Mouse (Mus musculus) adrenal gland, adult (tissue): Measurements from ENCODE around the gene Bcl7a.

Source experiments
- DNase-seq, 2 experiments: peaks; one replicate each; pipeline ENCODE4 v3.0.0; 2022 to 2023; ENCODE audit warnings: low spot score in 1 of 2; ENCODE audit not compliant: inconsistent age in 2 of 2

Bcl7a gene

DNA sequence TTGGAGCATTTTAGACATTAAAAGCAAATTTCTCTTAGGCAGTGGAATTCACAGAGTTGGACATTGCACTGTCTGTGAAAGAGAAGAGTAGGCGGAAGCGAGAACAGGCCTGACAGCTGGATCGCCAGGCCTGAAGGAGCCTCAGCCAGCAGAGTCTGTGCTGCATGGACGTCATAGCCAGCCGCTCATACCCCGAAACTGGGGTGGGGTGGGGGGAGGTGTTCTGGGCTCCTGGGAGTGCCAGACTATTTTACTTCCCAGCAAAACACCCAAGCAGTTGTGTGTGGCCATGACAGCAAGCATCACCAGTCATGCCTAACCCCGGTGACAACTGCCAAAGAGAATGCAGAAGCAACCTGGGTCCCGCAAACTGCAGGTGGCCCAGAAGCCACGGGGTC lies 16.9 kb upstream of the Bcl7a start:
- no peak for DNase-seq

DNA sequence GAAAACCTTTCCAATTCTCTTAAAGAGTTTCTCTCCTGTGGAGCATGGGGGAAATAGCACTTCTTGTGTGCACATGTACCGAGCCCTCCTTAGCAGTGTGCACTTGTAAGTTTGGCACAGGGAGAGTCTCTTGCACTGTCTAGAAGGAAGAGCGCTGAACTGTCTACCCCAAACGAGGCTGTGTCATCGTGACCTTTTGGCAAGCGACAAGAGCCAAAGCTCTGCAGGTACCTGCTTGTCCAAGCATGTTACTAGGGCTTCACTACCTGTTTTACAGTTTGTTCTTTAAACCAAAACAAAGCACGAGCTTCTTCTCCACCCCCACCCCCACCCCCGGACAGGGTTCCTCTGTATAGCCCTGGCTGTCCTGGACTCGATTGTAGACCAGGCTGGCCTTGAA lies 15.9 kb upstream of the Bcl7a start:
- DNase-seq, result no peak

DNA sequence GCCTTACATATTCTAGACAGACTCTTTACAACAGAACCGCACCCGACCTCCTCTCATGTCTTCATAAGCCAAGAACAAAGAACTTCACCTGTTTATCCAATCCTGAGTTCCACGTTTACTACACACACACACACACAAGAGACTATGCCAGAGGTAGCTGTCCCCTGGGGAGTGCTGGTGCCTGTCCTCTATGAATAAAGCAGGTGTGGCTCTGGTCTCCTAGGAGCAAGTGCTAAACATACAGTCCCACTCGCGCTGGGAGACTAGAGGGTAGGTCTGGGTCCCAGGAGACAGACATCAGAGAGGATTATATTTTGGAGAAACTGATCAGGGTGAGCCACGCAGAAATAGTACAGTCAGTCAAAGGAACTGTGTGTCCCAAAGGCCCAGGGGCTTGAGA lies 10.1 kb upstream of the Bcl7a start:
- no peak for DNase-seq

DNA sequence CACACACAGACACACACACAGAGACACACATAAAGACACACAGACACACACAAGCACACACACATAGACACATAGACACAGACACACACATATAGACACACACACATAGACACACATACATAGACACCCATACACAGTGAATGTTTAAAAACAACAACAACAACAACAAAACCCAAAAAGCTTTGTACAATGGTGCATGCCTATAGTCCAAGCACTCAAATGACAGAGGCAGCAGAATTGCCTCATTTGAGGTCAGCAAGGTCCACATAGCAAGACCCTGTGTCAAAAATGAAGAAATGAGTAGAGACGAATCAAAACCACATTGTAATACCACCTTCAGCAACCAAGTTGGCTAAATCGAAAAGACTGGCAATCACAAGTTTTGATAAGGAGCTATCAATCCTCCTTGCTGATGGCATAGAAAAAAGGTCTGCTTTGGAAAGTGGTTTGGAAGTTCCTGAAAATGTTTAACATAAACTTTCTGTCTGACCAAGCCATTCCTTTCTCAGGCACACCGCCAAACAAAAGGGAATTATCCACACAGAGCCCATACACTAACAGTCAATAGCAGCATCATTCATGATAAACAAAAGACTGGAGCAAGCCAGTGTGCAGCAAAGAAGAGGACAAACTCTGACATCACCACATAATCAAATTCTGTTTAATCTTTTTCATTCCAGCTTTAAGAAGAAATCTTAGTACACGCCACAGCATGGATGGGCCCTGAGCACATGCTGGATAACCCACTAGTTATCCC lies 7.3 kb upstream of the Bcl7a start:
- no peak for DNase-seq

DNA sequence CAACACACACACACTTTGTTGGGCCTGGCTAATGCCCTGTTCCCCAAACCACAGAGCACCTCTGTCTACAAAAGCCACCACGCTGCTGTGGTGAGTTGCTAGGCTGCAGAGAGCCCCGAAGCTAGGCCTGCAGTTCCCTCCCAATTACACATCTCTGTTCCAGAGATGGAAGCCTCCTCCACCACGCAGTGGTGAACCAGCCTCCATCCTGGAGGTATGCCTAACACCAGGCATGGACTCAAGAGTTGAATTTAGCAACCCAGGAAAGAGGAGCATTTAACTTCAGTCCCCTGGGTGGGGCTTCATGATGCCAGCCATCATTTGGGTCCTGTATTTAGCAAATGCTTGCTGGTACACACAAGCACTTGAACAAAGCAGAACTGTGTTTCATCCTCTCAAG lies 5.2 kb upstream of the Bcl7a start:
- DNase-seq, result no peak

DNA sequence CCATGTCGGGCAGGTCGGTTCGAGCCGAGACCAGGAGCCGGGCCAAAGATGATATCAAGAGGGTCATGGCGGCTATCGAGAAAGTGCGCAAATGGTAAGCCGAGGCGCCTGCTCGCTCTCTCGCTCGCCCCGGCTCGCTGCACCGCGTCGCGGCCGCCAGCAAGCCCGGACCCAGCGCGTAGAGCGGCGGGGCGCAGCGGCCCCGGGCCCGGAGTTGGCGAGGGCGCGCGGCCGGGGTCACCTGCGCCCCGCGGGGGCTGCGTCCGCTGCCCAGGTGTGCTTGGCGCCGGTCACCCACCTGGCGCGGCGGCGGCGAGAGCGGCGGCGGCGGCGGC lies 961 bp downstream of the Bcl7a start:
- DNase-seq, result no peak

DNA sequence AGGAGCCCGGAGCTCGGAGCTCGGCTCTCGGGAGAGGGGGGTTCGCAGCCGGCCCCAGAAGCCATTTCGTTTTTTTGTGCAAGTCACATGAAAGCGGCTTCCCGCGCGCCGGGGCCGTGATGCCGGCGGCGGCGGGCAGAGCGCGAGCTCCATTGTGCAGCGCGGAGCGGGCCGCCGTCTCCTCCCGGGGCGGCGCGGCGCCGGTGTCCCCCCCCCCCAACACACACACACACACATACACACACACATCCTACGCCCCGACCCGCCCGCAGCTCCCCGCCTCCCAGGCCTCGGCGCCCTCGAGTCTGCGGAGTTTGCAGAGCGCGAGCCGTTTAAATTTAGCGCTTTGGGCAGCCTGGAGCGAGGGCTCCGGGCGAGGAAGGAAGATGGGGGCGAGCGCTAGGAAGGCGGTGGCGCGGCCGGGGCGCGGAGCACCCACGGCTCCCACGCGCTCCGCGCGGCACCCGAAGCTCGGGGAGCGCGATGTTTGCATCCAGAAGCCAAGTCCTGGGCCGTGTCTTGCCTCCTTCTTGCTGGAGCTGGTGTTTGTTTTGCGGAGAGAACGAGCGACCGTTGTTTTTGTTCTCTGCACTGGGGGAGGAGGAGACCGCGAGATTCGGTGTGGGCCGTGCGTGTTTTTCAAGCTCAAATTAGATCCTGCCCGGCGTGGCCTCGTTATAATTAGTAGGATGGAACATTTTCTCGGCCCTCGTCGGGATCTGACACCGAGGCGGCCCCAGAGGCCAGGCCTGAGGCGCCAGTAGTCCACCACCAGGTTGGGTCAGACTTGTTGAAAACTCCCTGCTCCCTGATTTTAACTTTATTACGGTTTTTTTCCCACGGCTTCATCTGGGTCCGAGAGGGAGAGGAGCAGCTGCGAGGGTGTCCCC lies 1.6 kb downstream of the Bcl7a start:
- peak; percentile 65 to 84 for DNase-seq

DNA sequence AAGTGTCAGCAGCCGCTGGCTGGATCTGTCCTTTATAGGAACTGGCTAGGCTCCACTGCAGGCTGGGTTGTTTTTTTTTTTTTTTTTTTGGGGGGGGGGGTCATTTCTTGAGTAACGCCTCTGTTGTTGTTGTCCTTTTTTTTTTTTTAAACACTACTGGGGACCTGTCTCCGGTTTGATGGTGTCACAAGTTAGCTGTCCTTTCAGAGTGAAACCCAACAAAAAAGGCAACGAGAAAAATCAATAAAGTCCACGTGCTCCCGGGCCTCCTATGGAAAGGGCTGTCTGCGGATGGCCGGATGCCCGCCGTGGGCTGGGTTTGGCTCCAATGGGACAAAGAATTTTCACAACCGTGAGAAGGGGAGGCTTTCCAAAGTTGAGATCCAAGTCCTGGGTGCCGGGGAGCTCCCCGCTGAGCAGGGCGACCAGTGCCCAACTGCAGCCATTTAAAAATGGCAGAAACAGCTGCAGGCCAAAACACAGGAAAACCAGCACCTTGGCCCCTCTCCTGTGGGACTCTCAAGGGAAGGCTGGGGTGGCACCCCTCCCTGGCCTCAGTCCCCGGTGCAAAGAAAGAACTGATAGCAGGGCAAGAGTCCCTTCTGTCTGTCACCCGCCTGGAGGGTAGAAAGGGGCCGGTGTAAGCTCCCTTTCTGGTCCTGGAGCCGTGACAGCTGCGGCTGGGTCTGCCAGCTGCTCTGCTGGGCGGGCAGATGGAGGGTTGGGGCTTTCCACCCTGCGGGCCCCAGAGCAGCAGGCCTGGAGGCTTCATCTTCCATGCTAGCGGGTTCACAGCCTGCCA lies 2.4 kb downstream of the Bcl7a start:
- DNase-seq, result peak; percentile 56 to 86

DNA sequence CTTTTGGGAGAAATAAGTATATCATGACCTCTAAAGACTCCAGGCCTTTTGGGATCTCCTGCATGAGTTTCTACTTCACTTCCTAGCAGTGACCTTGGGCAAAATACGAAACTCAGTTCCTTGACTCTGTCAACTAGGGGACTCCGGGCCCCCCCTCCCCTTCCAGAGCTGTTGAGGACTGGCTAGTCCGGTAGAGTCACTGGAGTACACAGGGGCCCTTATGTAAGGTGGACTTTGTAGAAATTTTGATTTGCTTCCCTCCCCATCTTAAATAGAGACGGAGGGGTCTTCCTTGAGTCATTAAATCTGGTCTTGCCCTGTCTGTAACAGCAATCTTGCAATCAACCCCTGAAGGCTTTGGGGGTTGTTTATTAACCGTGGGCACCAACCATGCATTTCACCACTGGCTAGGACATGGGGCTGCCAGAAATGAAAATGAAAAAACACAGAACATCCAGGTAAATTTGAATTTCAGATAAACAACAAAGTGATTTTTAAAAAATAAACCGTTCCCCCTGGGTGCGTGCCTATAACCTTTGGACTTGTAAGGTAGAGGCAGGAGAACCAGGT lies 3.2 kb downstream of the Bcl7a start:
- no peak for DNase-seq

DNA sequence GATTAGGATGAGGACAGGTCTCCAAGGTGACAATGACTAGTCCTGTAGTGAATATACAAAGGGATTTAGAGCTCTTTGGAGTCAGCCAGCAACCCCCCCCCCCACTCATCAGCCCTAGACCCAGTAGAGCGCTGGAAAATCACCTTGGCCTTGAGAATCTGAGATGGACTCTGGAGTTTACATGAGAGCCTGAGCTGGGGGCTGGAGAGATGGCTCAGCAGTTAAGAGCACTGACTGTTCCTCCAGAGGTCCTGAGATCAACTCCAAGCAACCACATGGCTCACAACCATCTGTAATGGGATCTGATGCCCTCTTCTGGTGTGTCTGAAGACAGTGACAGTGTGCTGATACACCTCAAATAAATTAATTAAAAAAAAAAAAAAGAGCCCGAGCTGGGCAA lies 4.4 kb downstream of the Bcl7a start:
- DNase-seq, result no peak

DNA sequence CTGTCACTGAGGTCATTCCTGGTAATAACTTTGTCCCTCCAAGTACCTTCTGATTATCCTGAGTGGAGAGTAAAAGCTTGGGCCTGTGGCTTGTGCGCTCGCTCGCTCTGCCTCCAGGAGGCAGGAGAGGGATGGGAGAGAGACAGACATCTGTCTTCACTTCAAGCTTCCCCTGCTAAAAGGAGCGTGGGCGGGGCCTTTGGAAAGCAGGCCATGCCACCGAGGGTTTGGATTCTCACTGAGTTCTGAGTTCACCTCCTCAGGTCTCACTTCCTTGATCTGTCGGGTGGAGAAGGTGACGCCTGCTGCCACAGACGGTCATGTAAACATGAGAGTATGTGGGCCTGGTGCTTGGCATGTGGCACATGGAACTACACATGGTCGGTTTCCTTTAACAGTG lies 6.8 kb downstream of the Bcl7a start:
- DNase-seq, result no peak

DNA sequence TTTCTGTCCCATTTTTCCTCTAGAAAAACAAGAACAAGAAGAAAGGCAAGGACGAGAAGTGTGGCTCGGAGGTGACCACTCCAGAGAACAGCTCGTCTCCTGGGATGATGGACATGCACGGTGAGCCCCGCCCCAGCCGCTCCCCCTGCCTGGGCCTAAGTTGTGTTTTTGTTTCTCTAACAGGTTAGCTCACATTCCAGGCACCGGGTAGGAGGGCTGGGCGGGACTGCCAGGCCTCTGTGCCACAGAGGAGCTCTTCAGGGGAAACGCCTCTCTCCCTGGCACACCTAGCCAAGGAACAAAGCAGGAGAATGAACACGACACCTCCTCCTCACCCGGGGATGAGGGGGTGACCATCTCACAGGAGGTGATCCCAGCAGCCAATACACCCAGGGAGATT lies 12.3 kb downstream of the Bcl7a start:
- no peak for DNase-seq

DNA sequence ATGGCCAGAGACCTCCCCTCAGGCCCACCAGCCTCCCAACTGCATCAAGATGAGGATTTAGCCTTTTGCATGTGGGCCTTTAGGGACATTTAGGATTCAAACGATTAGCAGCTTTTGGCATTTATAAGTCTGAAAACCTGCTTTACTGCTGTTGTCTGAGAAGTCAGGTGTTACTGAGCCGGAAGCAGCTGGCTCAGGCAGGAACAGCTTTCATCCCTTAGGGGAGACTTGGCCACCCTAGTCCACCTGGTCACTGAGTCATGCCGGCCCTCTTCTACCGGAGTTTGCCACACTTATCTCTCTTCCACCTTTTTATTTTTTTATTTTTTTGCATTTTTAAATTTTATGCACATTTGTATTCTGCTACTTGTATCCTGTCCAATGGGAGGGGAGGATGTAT lies 13.6 kb downstream of the Bcl7a start:
- DNase-seq, result no peak

DNA sequence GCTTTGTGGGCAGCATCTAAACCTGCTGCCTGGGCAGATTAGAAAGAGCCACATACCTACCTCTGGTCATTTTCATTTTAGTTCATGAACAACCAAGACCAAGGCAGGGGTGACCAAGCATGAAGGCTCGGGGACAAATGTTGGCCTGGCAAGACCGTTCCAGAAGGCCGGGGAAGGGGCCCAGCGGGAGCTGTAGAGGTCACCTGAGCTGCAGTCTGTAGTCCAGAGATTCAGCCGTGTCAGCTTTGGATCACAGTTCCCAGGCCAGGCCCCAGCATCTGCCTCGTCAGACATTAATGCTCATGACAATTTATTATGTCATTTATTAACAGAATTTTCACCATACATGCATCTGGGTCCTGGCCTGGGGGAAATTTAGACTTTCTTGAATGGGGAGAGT lies 15.8 kb downstream of the Bcl7a start:
- DNase-seq, result no peak

DNA sequence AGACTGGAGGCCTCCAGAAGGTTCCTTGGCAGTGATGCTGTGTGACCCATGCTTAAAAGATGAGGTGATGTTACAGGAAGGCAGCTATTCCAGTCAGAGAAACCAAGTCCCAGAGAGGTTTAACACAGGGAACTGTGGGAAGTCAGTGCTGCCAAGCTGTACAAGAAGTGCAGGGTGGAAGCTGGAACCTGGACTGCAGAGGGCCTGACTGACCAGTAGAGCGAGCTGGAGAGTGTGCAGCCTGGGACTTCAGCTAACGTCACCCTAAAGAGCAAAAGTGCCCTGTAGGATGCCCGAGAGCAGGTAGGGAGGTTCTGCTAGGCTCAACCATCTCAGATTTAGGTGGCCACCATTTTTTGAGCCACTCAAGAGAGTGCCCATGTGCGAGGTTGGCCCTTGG lies 19.3 kb downstream of the Bcl7a start:
- peak in 1 of 2 experiments; percentile 59 for DNase-seq

DNA sequence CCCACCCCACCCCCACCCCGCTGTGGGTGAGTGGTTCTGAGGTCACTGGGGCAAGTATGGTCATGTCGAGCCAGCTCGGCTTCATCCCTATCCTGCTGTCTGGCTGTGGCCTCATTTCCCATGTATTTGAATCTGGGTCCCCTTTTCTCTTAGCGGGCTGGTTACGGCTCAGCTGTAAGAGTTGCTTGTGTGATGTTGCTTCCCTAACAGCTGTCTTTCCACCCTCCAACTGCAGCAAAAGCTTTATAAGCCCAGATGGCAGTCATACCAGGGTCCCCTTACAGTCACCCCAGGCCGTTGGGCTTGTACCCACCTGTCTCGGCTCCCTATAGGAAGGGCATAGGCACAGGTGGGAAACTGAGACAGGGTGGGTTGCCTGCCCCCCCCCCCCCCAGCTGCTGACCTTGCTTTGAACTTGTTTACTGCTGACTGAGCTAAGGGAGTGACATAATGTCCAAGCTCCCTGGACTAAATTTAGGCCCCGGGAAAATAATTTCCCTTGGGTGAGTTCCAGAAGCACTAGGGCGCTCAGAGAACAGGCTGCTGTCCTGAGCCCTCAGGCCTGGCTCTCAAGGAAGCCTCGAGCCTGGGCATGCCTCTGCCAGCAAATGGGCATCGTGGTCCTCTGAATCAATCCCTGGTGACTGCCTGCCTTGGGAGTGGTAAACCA lies 20.8 kb downstream of the Bcl7a start:
- DNase-seq, result peak; percentile 77 to 82

DNA sequence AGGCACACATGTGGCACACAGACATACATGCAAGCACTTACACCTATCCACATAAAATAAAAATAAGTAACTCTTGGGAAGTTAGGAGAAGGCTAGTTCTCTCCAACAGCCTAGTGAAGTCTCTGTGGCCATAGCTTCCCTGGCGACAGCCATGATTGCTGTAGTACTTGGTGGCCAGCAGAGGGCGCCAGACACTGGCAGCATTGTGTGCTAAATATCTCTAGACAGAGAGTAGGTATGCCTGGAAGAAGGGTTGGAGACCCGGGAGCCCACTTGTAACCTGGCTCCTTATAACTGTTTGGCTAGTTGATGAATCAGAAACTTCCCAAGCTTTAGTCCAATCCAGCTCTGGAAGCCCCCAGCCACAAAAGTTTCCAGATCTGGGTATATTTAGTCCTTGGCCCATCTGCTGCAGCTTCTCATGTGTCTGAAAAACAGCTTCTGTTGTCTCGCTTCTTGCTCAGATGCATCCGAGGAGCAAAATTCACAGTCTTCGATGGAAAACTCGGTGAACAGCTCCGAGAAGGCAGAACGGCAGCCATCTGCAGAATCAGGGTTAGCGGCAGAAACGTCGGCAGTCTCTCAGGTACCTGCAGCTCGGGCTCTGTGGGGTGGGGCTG lies 25.3 kb downstream of the Bcl7a start:
- peak in 1 of 2 experiments; percentile 75 for DNase-seq

DNA sequence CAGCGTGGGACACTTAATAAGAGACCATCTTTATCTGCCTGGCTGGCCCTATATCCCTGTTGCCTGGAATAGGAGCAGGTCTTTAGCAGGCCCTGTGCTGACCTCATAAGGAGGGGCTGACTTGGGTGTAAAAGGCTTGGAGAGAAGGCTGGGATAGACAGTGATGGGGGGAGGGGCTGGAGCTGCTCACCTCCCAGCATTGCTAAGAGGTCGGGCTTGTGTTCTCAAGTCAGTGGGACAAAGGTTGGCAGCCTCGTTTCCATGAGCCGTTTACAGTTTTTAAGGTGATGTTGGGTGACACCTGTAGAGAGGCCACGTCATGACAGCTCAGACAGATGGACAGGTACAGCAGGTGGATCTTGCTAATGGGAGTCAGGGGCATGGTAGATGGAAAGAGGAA lies 26.4 kb downstream of the Bcl7a start:
- no peak for DNase-seq

DNA sequence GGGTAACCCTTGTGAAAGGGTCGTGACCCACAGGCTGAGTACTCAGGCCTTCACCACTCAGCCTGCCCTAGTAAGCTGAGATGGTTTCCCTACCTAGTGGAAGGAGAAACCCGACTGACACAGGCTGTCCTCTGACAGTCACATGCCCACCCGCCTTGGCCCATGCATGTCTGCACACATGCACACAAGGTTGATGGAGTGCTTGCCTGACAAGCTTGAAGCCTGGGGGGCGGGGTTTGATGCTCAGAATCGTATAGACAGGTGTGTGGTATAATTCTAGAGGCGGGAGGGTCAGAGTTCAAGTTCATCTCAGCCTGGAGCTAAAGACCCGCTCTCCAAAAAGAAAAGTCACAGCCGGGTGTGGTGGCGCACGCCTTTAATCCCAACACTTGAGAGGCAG lies 31.6 kb downstream of the Bcl7a start:
- no peak for DNase-seq

DNA sequence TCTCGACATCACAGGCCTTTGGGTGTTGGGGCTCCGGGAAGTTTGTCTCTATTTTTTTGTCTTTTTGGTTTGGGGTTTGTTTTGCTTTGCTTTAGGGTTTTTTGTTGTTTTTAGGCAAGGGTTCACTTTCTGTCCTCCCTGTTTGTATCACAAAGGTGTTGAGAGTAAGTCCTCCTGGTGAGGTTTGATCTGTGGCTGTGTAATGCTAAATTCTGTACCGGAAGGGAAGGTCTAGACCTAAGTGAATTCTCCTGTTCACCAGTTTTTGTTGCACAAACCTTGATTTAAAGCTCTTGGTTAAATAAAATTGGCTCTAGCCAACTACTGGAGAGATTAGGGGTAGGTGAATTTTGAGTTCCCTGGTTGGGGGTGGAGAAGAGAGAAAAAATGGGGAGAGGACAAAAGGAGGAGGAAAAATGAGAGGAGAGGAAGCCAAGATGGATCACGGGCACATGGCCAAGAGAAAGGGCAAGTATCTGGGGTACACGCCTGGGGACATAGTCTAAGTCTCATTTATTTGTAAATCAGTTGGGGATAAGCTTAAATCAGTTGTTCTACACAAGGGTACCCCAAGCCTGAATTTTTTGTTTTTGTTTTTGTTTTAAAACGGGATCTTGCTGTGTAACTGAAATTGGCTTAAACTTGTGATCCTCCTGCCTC lies 32.3 kb downstream of the Bcl7a start:
- no peak for DNase-seq
